Mouse (Mus musculus): ENCODE data around the gene Oat. TPM values are rescaled to one million over a fixed set of nuclear protein-coding genes. Genes with fewer than 3 reads are reported as not detected.

The Oat gene
- polyA plus RNA-seq, 1 experiment: 51.4 TPM

DNA sequence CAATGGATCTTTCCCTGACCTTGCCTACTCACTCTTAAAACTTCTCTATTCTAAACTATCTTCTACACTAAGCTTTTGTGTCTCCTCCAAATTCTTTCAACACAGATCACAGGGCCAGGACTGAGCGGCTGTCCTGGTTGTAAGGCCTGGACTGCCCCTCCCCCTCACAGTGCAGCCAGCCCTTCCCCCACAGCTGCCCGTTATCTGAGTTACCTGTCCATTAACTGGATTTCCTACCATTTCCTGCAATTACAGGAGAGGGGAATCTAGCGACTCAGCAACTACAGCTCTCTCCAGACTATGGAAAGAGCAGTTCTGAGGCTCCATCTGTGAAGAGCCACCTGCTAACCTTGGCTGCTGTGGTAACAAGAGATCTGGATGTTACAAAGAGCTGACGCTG is 20.3 kb downstream of the Oat start:
- Histone ChIP-seq H3K4me1 (replicated peaks; ENCODE audit: control insufficient read depth, insufficient read depth, low read length) (peaks cover 3% of the 10 kb centered on the region; the same call in 1 of the 2 replicates), H3K36me3 (ENCODE audit: control insufficient read depth, insufficient read depth, low read length) (peaks cover 13% of the 10 kb centered on the region), H3K27me3 (ENCODE audit: control insufficient read depth, insufficient read depth, low read length) (no peaks in the 10 kb centered on the region), H3K4me3 (ENCODE audit: control insufficient read depth, insufficient read depth, low read length) (no peak overlapping the region), H3K27ac (ENCODE audit: control insufficient read depth, insufficient read depth, low read length) (no peak overlapping the region)
- DNase-seq: no peak
- TF ChIP-seq POLR2A (IDR thresholded peaks at IDR 0.05; ENCODE audit: control insufficient read depth, extremely low read depth, insufficient read depth, low read length, poor library complexity) (no peak), CTCF (IDR thresholded peaks at IDR 0.05; ENCODE audit: borderline replicate concordance, control insufficient read depth, extremely low read depth, insufficient read depth, low read length, poor library complexity) (no peak)
- WGBS: 82% methylated on average over 4 of the region's 4 CpGs

DNA sequence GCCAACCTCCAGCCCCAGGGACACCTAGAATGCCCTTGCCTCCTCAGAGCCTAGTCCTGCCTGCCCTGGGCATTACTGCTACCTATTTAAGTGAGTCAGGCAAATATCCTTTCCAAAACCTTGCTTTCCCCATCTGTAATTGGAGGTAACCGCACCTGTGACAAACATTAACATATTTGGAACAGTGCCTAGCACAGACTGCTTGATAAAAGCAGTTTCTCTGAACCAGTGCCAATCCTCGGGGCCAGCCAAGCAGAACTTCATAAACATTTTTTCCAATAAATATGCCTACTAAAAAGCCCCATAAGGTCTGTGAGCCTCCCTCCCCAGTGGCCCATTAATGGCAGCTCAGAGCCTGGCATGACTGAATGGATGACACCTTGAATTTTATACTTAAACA is 22.1 kb downstream of the Oat start:
- 70% methylated on average over 2 of the region's 2 CpGs for WGBS
- no peak for DNase-seq
- Histone ChIP-seq H3K27ac (ENCODE audit: control insufficient read depth, insufficient read depth, low read length) (no peak overlapping the region), H3K36me3 (ENCODE audit: control insufficient read depth, insufficient read depth, low read length) (peaks cover 8% of the 10 kb centered on the region; the same call in 1 of the 2 replicates), H3K27me3 (ENCODE audit: control insufficient read depth, insufficient read depth, low read length) (no peaks in the 10 kb centered on the region), H3K4me1 (replicated peaks; ENCODE audit: control insufficient read depth, insufficient read depth, low read length) (peaks cover 3% of the 10 kb centered on the region; the same call in 1 of the 2 replicates), H3K4me3 (ENCODE audit: control insufficient read depth, insufficient read depth, low read length) (no peak overlapping the region)
- no peak for TF ChIP-seq CTCF (IDR thresholded peaks at IDR 0.05; ENCODE audit: borderline replicate concordance, control insufficient read depth, extremely low read depth, insufficient read depth, low read length, poor library complexity)
- TF ChIP-seq POLR2A (IDR thresholded peaks at IDR 0.05; ENCODE audit: control insufficient read depth, extremely low read depth, insufficient read depth, low read length, poor library complexity): no peak

DNA sequence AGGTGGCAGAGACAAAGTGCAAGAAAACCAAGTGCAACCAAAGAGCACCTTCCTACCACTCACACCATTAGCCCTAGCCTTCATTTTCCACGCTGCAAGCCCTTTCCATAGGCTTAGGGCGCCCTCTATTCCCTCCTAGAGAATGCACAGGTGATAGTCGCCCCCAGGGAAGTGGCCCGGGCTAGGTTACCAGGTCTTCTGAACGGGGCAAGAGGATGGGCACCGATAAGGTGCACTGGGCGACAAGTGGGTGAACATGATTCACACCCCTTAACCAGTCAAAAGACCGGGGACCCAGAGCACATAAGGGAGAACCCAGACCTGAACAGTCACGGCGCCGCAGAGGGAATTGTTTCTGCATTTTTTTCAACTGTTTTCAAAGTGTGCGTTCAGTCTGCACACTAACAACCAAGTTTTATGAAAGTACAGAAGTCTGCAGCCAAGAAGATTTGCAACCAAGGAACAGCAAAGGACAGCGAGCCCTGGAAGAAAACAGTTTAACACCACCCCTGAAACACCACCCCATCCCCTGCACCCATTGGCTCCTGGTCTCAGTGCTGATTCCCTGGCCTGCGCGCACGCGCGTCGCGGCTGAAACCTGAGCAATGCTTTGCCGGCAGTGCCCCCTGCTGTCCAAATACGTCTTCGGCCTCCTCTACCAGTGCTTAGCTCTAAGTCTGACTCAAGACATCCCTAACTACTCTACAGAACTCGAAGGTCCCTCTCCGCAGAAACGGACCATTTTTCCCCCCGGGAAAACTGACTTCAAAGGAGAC is 24.7 kb downstream of the Oat start:
- WGBS: 2% methylated on average over 27 of the region's 27 CpGs
- Histone ChIP-seq H3K36me3 (ENCODE audit: control insufficient read depth, insufficient read depth, low read length) (no peaks in the 10 kb centered on the region), H3K4me3 (ENCODE audit: control insufficient read depth, insufficient read depth, low read length) (peak overlapping the region; percentile 50), H3K4me1 (replicated peaks; ENCODE audit: control insufficient read depth, insufficient read depth, low read length) (no peaks in the 10 kb centered on the region; the same call in 1 of the 2 replicates), H3K27me3 (ENCODE audit: control insufficient read depth, insufficient read depth, low read length) (no peaks in the 10 kb centered on the region), H3K27ac (ENCODE audit: control insufficient read depth, insufficient read depth, low read length) (peak overlapping the region; percentile 3; the same call in 1 of the 2 replicates)
- TF ChIP-seq CTCF (IDR thresholded peaks at IDR 0.05; ENCODE audit: borderline replicate concordance, control insufficient read depth, extremely low read depth, insufficient read depth, low read length, poor library complexity): peak; percentile 96
- no peak for TF ChIP-seq POLR2A (IDR thresholded peaks at IDR 0.05; ENCODE audit: control insufficient read depth, extremely low read depth, insufficient read depth, low read length, poor library complexity)
- DNase-seq: peak; percentile 96

DNA sequence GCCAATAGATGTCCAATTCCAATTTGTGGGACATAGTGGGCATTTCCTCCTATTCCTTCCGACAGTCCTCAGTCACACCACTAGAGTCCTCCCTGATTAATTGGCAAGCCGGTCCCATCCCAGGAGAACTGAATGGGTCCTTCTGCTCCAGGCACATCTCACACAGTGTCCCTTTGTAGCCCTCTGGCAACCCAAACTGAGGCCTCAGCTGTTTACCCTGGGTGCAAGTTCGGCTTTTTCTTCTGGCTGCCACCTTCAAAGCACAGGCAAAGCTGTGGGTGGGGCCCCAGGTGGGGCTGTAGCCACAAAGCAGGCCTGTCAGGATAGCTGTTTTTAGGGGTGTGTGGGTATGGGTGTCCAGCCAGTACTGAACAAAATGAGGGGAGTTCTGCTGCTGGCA is 29.1 kb downstream of the Oat start:
- 76% methylated on average over 3 of the region's 3 CpGs for WGBS
- no peak for TF ChIP-seq POLR2A (IDR thresholded peaks at IDR 0.05; ENCODE audit: control insufficient read depth, extremely low read depth, insufficient read depth, low read length, poor library complexity)
- TF ChIP-seq CTCF (IDR thresholded peaks at IDR 0.05; ENCODE audit: borderline replicate concordance, control insufficient read depth, extremely low read depth, insufficient read depth, low read length, poor library complexity): no peak
- DNase-seq: no peak
- no peak overlapping the region for H3K27ac ChIP-seq (ENCODE audit: control insufficient read depth, insufficient read depth, low read length)
- no peak overlapping the region for H3K4me3 ChIP-seq (ENCODE audit: control insufficient read depth, insufficient read depth, low read length)
- no peaks in the 10 kb centered on the region; the same call in 1 of the 2 replicates for H3K4me1 ChIP-seq (replicated peaks; ENCODE audit: control insufficient read depth, insufficient read depth, low read length)
- no peaks in the 10 kb centered on the region for H3K27me3 ChIP-seq (ENCODE audit: control insufficient read depth, insufficient read depth, low read length)
- H3K36me3 ChIP-seq (ENCODE audit: control insufficient read depth, insufficient read depth, low read length): no peaks in the 10 kb centered on the region

DNA sequence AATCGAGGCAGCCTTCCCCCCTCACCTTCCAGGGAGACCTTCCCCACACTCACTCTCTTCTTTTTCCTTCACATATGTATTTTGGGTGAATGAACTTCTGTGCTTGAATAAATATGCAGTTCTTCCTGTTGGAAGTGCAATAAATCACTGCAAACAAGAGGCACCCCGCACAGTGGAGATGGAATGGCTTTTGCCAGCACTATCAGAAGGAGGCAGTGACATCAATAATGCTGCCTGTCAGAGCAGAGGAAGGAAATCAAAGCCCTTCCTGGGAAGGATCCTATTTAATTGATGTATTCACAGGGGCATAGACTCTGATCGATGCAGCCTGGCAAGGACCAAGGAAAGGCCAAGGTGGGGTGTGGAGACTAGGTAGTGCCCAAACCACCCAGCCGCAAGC is 33.8 kb downstream of the Oat start:
- 58% methylated on average over 4 of the region's 4 CpGs for WGBS
- H3K4me3 ChIP-seq (ENCODE audit: control insufficient read depth, insufficient read depth, low read length): no peak overlapping the region

DNA sequence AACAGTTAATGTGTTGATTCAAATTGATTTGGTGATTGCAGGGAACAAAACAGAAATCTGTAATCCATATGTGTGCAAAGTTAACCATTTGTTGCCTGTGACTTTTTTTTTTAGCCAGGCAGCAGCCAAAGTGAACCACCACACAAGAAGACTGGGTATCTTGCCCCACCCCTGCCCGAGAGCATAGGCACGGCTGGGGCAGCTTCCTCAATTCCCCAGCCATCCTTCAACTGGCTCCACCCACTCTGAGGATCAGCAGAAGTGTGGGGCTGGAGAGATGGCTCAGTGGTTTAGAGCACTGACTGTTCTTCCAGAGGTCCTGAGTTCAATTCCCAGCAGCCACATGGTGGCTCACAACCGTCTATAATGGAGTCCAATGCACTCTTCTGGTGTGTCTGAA is 34.6 kb downstream of the Oat start:
- Histone ChIP-seq H3K4me3 (ENCODE audit: control insufficient read depth, insufficient read depth, low read length) (no peak overlapping the region), H3K4me1 (replicated peaks; ENCODE audit: control insufficient read depth, insufficient read depth, low read length) (no peaks in the 10 kb centered on the region), H3K27ac (ENCODE audit: control insufficient read depth, insufficient read depth, low read length) (no peak overlapping the region), H3K27me3 (ENCODE audit: control insufficient read depth, insufficient read depth, low read length) (no peaks in the 10 kb centered on the region), H3K36me3 (ENCODE audit: control insufficient read depth, insufficient read depth, low read length) (no peaks in the 10 kb centered on the region)
- 32% methylated on average over 3 of the region's 3 CpGs for WGBS
- TF ChIP-seq CTCF (IDR thresholded peaks at IDR 0.05; ENCODE audit: borderline replicate concordance, control insufficient read depth, extremely low read depth, insufficient read depth, low read length, poor library complexity) (no peak), POLR2A (IDR thresholded peaks at IDR 0.05; ENCODE audit: control insufficient read depth, extremely low read depth, insufficient read depth, low read length, poor library complexity) (no peak)
- DNase-seq: no peak

More for the DNA sequence above, 33.8 kb downstream of the Oat start:
- no peaks in the 10 kb centered on the region for H3K4me1 ChIP-seq (replicated peaks; ENCODE audit: control insufficient read depth, insufficient read depth, low read length)
- TF ChIP-seq CTCF (IDR thresholded peaks at IDR 0.05; ENCODE audit: borderline replicate concordance, control insufficient read depth, extremely low read depth, insufficient read depth, low read length, poor library complexity): no peak
- TF ChIP-seq POLR2A (IDR thresholded peaks at IDR 0.05; ENCODE audit: control insufficient read depth, extremely low read depth, insufficient read depth, low read length, poor library complexity): no peak
- H3K27me3 ChIP-seq (ENCODE audit: control insufficient read depth, insufficient read depth, low read length): no peaks in the 10 kb centered on the region
- DNase-seq: no peak
- H3K27ac ChIP-seq (ENCODE audit: control insufficient read depth, insufficient read depth, low read length): no peak overlapping the region
- no peaks in the 10 kb centered on the region for H3K36me3 ChIP-seq (ENCODE audit: control insufficient read depth, insufficient read depth, low read length)

Measured in thymus, adult 2 months (tissue).